Mouse (Mus musculus) activated CD4-positive, CD25-positive, alpha-beta regulatory T cell, adult 4 months (primary cell): ENCODE data around the gene Kif26a. TPM values are rescaled to one million over a fixed set of nuclear protein-coding genes. Genes with fewer than 3 reads are reported as not detected.
A peak's percentile ranks its signal among the peaks of the same experiment; 100 is the strongest.

ENCODE experiments used
- ATAC-seq: one replicate; pipeline ENCODE4 v1.8.0; 2017
- polyA plus RNA-seq, 2 experiments: library from polyadenylated mRNA; unstranded; fragments of 100-300 nt; shearing (Covaris generic); gene quantifications; one replicate each; pipeline ENCODE4 v1.2.1; 2017

Kif26a gene
- polyA plus RNA-seq, 2 experiments from 2014 or later: not detected

DNA sequence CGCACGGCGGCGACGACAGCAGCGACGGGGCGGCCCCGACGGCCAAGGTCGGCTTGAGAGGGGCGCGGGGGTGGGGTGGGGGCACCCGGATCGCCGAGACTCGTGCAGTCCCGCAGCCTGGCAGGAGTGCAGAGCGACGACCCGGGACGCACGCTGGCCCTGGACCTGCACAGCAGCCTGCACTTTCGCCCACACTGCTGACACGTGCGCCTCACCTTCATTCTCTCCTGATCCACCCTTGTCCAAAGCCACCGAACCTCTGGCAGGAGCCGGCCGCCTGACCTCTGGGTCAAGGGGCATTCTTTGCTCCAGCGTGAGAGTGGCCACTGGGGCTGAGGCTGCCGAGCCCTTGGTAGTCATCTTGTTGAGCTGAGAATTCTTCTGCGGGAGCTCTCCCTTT lies 15.1 kb upstream of the Kif26a start:
- no peak for ATAC-seq

DNA sequence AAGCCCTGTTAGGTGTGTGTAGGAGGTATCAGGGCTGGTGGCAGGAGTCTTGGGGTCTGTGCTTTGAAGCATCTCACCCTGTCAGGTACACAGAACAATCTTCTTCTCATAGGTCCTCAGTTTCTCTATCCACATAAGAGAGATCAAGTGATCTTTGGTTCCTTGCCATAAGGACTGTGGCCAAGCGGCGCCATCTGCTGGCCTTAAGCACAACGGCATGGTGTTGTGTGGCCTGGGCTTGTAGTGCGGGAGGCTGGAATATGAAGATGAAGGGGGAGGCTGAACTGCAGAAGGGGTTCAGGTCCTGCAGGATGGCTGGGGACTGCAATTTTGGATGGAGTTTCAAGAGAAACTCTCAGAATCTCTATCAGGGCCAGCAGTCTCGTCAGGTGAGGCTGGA lies 5.8 kb upstream of the Kif26a start:
- ATAC-seq: peak; percentile 66

DNA sequence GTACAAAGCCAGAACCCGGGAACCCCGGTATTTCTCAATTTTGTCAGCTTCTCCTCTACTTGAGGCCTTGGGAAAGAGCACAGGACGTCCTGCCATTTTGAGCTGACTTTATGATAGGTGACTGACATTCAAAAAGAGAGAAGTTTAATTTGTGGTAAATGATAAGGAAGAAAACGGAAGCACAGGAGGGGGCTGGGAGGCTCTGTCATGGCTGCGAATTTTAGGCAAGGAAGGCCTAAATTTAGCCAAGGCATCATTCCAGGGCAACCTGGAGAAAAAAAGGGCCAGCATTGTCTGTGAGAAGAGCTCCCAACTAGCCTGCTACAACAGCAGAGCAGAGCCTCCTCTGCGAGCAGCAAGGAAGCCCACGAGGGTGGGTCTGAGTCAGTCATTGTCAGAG lies 5.3 kb upstream of the Kif26a start:
- no peak for ATAC-seq

DNA sequence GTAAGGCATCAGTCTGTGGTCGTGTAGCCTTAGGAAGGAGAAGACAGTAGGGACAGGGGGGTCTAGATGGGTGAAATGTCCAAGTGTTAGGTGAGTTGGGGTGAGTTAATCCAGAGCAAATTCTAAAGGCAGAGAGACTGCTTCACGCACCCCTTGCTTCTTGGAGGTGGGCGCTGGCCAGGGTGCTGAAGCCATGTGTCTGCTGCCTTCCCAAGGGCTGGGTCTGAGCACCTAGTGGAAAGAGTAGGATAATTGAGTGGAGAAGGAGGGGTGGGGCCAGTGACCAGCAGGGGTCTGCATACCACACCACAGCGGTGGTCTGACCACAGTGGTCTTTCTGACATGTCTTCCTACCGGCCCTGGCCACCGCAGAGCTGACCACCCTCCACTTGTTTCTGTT lies 4.7 kb upstream of the Kif26a start:
- ATAC-seq: no peak

DNA sequence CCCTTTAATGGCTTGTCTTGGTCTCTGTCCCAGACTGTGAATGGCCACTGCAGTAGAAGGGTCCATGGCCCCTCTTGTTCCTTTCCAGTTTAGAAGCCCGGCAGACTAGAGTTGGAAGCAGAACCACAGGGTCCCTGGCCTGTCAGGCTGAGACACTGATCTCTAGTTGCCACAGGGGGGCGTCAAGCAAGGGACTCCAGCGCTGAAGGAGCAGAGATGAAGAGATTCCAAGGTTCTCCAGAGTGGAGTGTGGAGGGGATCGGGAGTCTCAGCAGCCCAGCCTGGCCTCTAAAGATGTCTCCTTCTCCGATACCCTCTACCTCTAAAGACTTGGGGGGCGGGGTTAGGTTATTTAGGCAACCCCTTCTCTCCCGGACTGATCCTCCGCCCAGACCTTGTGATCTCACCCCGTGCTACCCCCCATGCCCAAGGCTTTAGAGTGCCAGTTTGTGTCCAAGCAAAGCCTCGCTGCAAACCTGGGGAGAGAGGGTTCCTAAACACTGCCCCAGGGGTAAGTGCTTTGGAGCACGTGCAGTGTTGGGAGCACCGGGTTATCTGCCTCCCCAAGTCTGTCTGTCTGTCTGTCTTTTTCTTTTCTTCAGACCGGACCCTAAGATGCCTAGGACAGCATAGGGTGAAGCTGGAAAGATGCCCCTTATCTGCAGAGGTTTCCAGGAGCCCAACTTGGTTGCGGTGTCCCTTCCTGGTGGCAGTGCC lies 2.7 kb upstream of the Kif26a start:
- ATAC-seq: no peak

DNA sequence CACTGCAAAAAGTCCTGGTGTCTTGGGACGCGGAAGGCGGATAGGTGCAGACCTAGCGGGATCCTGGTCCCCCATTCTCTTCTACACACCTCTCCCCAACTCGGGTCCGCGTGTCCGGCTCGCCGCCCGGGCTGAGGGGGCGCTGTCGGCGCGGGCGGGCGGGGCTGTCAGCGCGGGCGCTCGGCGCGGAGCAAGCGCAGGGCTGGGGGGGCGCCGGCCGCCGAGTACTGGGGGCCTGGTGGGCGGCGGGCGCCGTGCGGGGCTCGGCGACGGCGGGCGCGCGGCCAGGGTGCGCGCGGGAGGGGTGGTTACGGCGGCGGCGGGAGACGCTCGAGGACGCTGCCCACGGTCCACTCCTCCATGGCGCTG lies 2.2 kb upstream of the Kif26a start:
- ATAC-seq: no peak

DNA sequence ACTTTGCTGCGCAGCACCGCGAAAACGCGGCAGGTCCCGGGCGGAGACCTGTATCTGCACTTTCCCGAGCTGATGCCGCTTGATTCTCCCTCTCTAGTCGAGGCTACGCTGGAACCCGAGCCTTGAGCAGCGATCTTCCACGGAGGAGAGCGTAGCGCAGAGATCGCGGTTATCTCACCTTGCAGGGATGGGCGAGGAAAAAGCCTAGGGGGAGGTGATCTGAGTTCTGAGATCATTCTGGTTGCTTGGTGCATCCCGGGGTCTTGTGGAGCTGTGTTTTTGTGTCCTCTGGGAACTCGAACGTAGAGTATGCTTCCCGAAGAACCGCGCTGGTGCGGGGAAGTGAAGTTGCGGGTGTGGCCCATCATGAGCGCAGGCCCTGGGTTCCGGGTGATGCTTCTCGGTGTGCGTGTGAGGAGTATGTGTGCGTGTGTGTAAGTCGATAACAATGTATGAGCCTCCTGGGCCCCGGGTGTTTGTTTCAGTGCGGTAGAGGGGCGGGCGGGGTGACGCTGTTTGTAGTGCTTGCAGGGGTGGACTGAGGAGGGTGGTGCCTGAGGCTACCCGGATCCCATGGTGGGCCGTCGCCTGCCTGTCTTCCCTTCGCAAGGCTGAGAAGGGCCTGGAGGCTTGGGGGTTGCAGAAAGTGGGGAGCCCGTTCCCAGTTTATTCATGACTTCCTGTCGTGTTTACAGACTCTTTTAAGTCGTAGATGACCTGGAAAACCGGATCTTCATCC lies 1.5 kb upstream of the Kif26a start:
- no peak for ATAC-seq

DNA sequence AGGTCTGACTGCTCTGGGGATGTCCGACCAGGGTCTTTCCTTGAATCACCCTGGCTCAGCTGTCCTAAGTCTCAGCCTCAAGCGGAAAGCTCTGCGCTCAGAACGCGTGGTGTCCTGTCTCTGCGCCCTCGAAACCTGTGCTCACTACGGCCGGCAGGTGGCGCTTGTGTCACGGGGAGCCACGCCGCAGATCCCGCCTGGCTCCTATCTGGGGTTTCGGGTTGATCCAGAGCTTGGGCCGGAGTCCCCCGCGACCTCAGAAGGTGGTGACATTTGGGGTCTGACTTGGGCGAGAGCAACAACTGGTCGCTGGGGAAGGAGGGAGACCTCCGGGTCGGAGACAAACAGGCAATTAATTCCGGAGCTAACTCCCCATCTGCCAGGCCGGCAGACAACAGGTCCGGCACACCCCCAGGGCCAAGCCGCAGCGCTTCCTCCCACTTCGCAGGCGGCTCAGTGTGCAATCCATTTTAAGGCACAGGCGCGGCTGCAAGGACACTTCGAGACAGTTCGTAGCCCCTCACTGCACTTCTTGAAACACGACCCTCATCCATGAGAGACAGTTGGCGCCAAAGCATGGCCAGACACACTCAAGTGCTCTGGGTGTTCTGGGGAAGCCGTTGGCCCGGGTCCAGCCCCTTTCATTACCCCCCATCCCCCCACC lies 665 bp upstream of the Kif26a start:
- peak; percentile 65 for ATAC-seq

DNA sequence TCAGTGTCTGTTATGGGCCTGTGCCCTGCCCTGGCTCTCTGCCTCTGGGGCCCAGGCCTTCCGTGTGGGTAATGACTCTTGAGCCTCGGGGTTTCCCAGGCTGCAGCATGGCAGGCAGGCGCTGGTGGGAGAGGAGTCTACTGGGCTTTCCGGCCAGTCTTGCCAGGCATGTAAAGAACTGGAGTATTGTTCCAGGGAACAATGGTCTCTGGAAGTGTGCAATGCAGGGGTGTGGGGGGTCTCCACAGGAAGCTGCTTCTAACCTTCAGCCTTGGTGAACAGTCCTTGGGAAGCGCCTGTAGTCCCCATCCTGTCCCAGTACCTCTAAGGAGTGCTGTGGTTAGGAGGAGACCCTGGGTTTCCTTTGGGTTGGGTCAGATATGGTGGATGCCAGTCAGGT lies 1.4 kb downstream of the Kif26a start:
- no peak for ATAC-seq

DNA sequence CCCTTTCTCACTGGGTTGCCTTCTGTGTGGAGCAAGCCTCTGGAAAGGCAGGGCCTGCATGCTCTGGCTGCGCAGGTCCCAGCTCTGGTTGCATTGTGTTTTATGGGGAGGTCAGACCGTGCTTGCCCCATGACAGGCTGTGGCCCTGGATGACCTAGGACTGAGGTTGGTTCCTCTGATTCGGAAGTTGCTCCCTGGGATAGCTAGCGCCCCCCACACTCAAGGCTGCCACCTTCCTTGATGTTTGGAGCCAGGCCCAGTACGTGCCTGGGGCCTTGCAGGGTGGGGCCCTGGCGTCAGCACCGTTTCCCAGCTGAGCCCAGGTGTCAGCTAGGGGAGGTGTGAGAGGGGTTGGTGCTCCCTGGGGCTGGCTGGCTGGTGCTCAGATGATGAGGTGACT lies 4.0 kb downstream of the Kif26a start:
- ATAC-seq: no peak

DNA sequence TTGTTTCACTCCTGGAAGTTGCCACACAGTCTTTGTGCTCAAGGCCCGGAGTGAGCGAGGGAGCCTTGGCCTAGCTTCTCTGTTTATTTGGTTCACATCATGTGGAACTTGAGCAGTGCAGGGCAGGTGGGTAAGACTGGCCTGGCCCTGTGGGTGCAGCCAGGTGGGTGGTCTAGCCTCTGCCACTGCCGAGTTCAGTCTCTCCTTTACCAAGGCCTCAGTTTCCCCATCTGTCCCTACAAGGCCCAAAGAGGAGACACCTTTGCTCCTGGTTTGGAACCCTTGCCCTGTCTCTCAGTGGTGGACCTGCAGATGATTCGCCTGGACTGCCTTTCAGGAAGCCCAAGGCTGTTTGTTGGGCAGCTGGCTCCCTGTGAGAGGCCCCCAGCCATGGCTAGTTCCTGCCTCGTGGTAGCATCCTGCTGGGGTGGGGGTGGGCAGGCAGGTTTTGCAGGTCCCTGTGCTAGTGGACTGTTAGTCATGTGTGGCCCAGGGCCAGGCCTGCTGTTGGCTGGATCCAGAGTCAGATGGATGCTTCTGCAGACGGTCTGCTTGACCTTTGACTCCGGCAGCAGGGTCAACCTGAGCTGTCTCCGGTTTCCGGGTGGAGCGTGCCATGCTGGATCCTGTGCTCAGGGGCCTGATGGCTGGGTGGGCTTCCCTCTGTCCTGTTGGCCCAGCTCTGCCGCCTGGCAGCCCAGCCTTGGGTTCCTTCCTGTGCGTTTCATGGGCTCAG lies 5.4 kb downstream of the Kif26a start:
- no peak for ATAC-seq

DNA sequence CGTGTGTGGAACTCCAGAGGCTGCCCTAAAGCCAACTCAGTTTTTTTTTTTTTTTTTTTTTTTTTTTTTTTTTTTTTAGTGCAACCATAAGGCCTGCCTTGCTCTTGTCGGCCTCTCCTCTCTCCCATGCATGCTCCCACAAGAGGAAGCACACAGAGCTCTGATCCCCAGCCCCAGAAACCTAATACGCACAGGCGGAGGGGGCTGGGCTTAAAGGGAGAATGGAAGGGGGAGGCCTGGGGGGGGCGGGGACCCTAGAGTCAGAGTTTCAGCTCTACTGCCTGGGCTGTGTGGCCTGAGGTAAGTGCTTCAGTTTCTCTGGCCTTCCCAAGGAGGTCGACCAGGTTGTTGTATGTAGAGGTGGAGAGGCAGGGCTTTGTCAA lies 6.0 kb downstream of the Kif26a start:
- ATAC-seq: no peak

DNA sequence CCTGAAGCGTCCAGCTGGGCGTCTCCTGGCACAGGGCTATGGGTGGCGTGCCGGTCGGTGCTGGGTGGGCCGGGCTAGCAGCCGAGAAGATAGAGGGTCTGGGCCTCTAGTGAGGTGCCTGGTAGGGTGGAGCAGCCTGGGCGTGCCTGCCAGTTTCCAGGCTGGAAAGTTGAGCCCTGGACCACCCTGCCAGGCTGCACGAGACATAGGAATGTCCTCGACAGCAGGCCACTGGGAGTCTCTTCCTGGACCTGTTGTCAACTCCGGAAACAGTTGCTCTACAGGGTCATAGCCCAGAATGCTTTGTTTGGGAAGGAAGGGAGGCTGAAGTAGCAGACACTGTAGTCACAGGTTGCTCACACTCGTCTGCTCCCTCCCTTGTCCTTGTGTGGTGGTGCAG lies 7.6 kb downstream of the Kif26a start:
- ATAC-seq: no peak

DNA sequence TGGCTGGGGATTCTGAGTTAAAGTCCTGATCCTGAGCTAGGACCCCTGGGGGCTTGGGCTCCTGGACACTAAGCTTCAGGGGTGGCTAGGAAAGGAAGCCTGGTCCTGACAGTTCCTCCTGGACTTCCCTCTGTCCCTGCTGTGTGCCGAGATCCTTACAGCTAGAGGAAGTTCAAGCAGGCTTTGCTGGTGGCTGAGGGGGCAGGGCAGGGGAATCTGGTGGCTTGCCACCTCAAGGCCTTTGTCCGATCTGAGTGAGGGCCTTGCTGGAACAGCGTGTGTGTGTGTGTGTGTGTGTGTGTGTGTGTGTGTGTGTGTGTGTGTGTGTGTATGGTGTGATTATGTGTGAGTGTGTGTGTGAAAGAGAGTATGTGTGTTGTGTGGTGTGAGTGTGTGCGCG lies 8.5 kb downstream of the Kif26a start:
- no peak for ATAC-seq

DNA sequence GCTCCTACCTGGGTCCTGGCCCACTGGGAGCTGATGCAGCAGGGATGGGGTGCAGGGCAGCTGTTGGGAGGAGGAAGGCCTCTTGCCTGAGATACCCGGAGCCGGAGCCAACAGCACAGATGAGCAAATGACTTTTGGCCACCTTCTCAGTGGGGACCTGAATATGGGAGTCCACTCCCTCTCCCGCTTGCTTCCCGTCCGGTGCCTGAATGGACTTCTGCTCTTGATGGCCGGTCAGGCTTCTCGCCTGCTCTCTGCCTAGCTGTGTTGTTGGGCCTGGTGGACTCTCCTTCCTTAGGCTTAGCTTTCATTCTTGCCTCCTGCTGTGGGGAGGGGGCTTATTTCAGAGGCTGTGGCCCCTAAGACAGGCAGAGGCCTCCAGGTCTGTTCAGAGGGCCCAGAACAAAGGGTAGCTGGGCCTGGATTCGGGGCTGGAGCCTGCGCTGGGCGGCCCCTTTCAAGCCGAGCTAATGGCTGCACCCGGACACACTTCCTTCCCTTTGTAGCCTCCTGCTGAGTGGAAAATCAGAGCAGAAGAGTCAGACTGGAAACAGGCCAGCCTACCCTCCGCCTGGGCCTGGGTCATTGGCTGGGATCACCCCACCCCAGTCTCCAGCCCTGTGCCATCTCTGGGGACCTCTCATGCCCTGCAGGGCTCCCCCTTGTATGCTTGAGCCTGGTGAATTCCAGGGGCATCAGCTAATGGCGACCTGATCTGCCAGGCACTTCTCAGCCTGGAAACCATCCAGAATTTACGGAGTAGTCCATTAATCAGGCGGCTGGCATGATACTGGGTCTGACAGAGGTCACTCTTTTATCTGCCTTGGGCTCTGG lies 9.4 kb downstream of the Kif26a start:
- no peak for ATAC-seq

DNA sequence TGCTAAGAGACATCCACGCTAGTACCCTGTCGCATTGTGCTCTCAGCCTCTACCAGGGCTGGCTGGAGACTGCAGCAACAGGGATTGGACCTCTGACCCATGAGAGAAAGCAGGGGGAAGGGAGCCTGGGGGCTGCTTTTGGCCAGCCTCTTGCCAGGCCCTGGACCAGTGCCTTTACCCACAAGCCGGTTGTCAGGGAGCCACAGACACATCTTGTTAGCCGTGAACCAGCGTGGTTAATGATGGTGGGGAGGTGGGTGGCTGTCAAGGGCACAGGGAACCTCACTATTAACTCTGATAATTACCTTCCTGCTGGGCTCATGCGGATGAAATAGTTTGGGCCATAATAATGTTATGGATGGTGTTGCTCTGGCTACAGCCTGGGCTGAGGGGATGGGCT lies 10.8 kb downstream of the Kif26a start:
- no peak for ATAC-seq

DNA sequence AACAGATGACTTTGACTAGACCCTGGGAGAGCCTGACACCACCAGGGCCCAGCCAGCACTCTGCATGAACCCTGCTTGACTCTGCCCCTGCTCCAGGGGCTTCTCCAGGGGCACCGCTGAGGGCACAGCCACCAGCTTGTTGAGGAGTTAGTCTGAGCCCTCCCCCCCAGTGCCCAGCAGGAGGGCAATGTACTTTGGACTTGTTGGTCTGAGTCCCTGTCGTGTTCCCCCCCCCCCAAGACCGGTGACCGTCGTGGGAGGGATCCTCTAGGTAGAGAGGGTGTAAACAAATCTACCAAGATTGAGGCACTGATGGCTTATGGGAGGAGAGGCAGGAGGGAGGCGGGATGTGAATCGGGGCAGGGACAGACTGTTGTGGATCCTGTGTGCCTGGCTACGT lies 12.2 kb downstream of the Kif26a start:
- ATAC-seq: no peak

DNA sequence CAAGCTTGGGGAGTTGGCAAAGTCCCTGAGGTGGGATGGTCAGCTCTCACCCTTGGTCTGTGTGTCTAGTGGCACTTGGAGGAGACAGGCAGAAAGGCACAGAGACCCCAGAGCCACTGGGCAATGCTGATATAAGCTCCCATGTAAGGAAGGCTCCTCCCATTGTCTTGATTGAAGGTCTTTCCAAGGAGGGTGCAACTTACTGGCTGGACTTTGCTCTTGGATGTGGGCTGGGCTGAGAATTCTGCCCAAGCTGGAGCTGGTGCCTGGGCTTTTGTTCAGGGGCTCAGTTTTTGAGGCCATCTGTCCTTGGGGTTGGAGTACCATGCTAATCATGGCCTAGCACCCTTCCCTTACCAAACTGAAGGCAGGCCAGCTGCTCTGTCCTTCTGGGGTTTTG lies 12.8 kb downstream of the Kif26a start:
- ATAC-seq: no peak

DNA sequence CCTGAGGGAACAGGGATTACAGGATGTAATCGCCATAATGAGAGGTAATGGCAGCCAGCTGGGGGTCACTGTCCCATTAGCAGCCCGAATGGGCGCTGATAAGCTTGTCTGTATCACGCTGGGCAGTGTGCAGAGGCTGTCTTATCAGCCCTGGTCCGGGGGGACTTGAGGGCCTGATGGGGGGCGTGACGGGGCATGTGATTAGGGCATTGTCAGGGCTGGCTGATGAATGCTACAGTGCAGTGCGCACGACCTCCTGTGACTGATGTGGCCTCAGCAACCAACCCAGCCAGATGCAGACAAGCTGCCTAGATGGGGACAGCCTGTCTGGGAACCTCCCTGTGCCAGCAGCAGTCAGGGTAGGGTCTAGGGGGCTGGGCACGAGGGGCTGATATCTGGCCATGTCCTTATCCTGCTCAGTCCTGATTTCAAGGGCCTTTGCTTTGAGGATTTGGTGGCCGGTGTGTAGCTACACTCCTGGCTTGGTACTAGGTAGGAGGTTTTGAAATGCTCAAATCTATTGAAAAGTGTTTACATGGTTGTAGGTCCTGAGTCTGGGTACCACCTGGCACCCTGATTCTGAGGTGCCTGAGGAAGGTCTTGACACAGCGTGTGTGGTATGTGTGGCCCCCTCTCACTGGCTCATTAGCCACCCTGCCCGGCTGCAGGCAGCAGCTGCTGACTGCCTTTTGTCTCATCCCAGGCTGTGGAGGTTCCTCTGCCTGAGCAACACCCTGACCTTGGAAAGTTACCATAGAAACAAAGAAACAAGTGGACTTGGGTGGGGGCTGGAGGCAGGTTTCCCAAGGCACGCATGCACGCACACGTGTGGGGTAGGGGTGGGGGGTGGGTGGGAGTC lies 18.2 kb downstream of the Kif26a start:
- no peak for ATAC-seq

DNA sequence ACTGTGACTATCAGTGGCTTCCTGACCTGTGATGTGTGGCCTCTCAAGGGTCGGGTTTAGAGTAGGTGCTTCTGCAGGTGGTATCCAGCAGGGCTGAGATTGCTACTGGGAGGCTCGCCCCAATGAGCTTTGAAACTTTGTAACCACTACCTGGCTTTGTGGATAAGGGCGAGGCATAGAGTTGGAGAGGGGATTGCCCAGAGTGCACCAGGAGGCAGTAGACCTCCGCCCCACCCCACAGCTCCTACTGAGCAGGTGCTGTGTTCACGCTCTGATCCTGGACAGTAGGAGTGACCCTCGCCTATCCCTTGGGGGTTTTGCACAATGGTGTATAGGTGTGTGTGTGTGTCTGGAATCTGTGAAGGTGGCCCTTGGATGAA lies 18.8 kb downstream of the Kif26a start:
- no peak for ATAC-seq

DNA sequence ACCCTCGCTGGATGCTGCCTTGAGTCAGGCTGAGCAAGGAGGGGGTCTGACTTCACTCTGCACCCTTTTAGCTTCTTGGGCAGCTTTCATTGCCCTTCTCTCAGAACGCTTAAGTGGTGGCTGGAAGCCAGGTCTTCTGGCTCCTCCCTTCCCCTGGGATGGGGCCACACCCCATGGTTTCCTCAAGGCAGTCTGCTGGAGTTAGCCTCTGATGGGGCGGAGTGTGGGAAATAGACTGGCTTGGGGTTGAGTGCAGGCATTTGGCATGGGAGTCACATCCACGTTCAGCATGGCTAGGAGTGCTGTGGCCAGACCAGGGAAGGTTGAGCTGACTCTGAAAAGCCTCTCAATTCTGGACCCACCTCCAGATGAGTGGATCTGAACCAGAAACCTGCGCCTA lies 23.2 kb downstream of the Kif26a start:
- no peak for ATAC-seq
